Mouse (Mus musculus): ENCODE data around the gene Rnf167. TPM values are rescaled to one million over a fixed set of nuclear protein-coding genes. Genes with fewer than 3 reads are reported as not detected.
A peak's percentile ranks its signal among the peaks of the same experiment; 100 is the strongest.

Rnf167 gene
- polyA plus RNA-seq, 1 experiment from 2014 or later, result 104 TPM

DNA sequence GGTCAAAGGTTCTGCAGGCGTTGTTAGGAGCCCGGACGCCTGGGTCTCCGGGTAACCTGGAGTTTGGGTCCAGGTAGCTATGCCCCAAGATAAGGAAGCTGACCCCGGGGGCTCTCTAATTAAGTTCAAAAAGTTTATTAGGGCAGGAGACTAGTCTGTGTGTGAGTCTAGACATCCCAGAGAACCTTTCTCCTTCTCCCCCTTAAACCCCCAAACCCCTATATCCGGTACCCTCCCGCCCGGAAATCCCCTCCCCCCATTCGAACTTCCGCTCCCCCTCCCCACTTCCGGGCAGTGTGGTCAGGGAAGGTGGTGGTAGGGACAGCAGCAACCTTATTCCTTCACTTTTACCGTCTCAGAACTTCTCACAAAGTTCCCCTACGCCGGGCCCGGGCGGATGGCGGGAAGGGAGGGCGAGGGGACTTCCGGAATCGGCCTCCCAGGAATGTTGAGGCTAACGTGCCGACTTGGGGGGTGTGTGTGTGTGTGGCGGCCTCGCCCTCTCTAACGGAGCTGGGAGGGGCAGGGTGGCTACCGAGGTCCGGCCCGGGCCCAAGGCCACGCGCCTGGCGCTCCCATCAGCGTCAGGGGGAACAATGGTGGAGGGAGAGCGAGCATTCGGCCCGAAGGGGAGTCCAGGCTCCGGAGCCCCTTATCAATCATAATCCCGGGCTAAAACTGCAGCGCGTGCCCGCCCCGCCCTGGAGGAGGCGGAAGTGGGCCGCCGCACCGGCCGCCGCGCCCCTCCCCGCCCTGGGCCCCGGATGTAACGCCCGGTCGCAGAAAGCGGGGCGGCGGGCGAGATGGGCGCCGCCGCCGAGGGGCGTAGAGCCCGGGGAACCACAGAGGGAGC is 6.5 kb downstream of the Rnf167 start:
- H3K9me3 ChIP-seq (replicated peaks), result no peaks in the 10 kb centered on the region
- peaks cover 51% of the 10 kb centered on the region for H3K36me3 ChIP-seq
- under 1% methylated on average over 63 of the region's 63 CpGs for WGBS
- H3K27ac ChIP-seq, result peak overlapping the region; percentile 97
- peak overlapping the region; percentile 99 for H3K4me3 ChIP-seq
- peak; percentile 91 for DNase-seq (ENCODE audit: low spot score)
- no peaks in the 10 kb centered on the region for H3K27me3 ChIP-seq (ENCODE audit: low read depth, poor library complexity, severe bottlenecking)
- peaks cover 73% of the 10 kb centered on the region for H3K4me1 ChIP-seq

DNA sequence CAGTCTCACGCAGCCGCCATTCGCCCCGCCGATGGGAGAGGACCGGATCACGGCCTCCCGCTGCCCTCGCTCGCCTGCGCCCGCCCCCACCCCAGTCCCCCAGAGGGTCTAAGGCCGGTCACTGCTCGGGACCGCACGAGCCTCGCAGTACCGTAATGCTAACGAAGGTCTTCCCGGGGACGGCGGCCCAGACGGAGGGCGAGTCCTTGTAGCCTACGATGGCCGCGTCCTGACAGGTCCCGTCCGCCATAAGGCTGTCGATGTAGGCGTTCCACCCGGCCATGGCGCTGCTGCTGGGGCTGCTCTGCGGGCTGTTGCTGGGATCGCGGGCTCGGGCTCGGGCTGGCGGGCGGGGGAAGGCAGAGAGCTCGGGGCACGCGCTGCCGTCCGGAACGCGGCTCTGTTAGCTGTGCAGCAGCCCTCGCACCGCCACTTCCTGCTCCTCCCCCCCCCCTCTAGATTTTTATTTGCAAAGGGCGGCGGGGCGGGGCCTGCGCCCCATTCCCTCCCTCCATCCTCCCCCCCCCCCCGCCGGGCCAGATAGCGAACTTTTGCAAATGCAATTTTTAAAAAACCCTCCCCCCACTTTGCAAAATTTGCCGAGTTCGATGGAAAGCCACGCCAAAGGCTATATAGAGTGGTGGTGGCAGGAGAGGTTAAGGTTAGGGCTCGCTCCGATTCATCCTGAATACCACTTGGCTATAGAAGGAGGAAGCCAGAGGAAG is 7.3 kb downstream of the Rnf167 start, which contains the start of gene Pfn1:
TSS of gene Pfn1 (minus strand) at position 447 of the 725 bp plus-strand sequence.
- Histone ChIP-seq H3K4me1 (peaks cover 70% of the 10 kb centered on the region), H3K9me3 (replicated peaks) (no peaks in the 10 kb centered on the region), H3K27me3 (ENCODE audit: low read depth, poor library complexity, severe bottlenecking) (no peaks in the 10 kb centered on the region), H3K36me3 (peaks cover 49% of the 10 kb centered on the region), H3K4me3 (peak within 1 kb of the TSS; percentile 99), H3K27ac (peak within 1 kb of the TSS; percentile 97)
- WGBS, result under 1% methylated on average over 61 of the region's 61 CpGs
- peak; percentile 89 for DNase-seq (ENCODE audit: low spot score)

DNA sequence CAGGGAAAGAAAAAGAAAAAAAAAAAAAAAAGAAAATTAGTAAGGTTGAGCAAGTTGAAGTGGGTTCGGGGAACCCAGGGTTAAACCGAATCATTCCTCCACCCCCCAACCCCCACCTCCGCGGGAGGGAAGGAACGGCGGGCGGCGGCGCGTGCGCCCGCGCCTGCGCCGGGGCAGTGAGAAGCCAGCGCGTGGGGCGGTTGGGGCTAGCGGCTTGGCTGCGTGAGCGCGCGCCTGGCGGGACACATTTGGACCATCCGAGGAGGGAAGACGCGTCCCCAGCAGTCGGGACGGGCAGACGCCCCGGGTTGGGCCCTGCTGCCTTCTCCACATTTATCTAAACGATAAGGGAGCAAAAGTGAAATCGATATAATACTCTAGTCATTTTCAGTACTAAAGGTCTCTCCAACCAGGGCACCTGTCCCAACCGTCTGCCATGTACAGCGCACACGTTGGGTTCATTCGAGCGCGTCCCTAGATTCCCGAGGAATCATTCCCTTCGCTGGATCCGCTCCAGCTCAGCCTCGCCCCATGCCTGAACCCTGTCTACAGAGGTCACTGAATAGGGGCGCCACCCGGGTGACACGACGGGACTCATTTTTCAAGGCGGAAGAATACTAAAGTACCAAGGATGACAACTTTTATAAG is 8.0 kb downstream of the Rnf167 start:
- Histone ChIP-seq H3K4me1 (peaks cover 69% of the 10 kb centered on the region), H3K36me3 (peaks cover 49% of the 10 kb centered on the region), H3K27ac (peak overlapping the region; percentile 97), H3K27me3 (ENCODE audit: low read depth, poor library complexity, severe bottlenecking) (no peaks in the 10 kb centered on the region), H3K4me3 (peak overlapping the region; percentile 99), H3K9me3 (replicated peaks) (no peaks in the 10 kb centered on the region)
- DNase-seq (ENCODE audit: low spot score), result peak; percentile 86
- WGBS, result under 1% methylated on average over 48 of the region's 48 CpGs

DNA sequence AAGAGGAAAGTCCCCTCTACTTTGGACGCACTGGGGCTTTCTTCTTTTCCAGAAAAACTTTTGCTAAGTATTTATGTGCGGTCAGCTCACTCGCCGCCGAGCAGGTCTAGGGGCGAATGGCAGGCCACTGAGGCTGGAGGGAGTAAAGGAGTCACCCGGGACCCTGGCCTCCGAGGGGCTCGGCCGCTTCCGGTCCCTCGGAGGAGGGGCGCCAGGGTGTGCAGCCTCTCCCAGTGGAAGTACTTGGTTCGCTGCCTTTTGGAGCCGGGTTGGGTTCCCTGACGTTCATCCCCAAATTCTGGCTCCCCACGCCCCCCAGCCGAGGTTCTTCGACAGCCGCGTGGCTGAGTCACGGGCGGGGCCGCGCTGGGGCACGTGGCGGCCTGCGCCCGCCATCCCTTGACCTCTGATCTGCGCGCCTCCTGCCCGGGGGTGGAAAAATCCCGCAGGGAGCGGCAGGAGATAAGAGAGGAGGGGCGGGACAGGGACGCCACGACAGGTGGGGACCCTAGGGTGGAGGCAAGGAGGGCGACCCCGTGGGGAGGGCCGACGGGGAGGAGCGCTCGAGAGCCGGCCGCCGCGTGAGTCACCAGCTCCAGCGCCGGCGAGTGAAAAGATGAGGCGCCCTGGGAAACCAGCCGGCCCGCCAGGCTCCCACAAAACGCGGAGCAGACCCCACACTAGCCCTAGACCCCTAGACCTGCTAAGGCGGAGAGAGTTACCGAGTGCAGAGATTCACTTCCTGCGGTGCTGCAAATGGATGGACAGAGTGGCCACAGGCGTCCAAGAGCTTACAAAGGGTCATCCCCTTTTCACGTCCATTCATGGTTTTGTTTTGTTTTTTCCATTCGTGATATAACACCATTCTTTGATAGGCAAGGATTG is 8.8 kb downstream of the Rnf167 start:
- under 1% methylated on average over 61 of the region's 61 CpGs for WGBS
- H3K36me3 ChIP-seq, result peaks cover 49% of the 10 kb centered on the region
- peak; percentile 82 for DNase-seq (ENCODE audit: low spot score)
- H3K9me3 ChIP-seq (replicated peaks), result no peaks in the 10 kb centered on the region
- peaks cover 64% of the 10 kb centered on the region for H3K4me1 ChIP-seq
- H3K4me3 ChIP-seq, result peak overlapping the region; percentile 99
- H3K27ac ChIP-seq, result peak overlapping the region; percentile 97
- H3K27me3 ChIP-seq (ENCODE audit: low read depth, poor library complexity, severe bottlenecking), result no peaks in the 10 kb centered on the region

DNA sequence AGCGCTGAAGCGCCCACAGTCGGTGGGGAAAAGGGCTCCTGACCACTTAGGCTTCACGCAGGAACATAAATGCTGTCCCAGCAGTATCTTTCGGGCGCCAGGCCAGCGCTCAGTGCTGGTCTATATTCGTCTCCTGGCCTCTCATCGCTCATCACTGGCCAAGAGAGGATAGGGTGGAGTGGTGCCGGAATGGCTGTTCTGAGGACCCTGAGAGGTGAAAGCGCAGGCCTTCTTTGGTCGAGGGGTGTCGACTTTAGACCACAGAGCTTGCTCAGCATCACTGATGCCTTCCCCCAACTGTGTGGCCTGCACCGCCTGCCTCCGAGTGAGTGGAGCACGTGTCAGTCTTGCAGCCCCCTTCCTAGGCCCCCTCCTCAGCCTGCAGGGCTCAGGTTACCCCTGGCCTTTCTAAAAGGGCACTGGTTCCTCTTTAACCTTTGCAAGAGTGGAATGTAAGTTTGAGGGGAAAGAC is 9.5 kb downstream of the Rnf167 start:
- Histone ChIP-seq H3K36me3 (peaks cover 49% of the 10 kb centered on the region), H3K27ac (peak overlapping the region; percentile 97), H3K27me3 (ENCODE audit: low read depth, poor library complexity, severe bottlenecking) (no peaks in the 10 kb centered on the region), H3K4me3 (peak overlapping the region; percentile 99), H3K4me1 (peaks cover 57% of the 10 kb centered on the region), H3K9me3 (replicated peaks) (no peaks in the 10 kb centered on the region)
- WGBS, result 2% methylated on average over 16 of the region's 16 CpGs
- DNase-seq (ENCODE audit: low spot score), result peak; percentile 84

DNA sequence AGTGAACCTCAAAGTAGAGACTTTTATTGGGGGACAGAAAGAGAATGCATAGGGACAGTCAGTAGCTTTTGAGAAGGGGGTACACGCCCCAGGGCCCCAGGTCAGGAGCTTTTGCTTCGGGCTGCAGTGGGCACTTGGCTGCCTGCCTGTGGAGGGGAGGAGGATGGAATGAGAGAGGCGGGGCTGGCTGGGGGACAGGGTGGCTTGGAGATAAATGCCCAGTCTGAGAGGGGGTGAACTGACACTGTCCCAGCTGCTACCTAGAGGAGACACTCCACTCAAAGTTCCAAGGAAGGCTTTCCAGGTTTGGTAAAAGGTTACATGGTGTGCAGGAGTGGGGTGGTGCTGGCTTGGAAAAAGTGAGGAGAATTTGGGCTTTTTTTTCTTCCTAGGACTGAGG is 9.9 kb downstream of the Rnf167 start, which contains the start of gene Eno3:
TSS of gene Eno3 (plus strand) at position 239 of the 400 bp plus-strand sequence.
- 3% methylated on average over 3 of the region's 3 CpGs for WGBS
- H3K27ac ChIP-seq, result peak within 1 kb of the TSS; percentile 97
- no peaks in the 10 kb centered on the region for H3K9me3 ChIP-seq (replicated peaks)
- peaks cover 53% of the 10 kb centered on the region for H3K4me1 ChIP-seq
- H3K27me3 ChIP-seq (ENCODE audit: low read depth, poor library complexity, severe bottlenecking), result no peaks in the 10 kb centered on the region
- DNase-seq (ENCODE audit: low spot score), result peak; percentile 65
- peak within 1 kb of the TSS; percentile 99 for H3K4me3 ChIP-seq
- H3K36me3 ChIP-seq, result peaks cover 49% of the 10 kb centered on the region

DNA sequence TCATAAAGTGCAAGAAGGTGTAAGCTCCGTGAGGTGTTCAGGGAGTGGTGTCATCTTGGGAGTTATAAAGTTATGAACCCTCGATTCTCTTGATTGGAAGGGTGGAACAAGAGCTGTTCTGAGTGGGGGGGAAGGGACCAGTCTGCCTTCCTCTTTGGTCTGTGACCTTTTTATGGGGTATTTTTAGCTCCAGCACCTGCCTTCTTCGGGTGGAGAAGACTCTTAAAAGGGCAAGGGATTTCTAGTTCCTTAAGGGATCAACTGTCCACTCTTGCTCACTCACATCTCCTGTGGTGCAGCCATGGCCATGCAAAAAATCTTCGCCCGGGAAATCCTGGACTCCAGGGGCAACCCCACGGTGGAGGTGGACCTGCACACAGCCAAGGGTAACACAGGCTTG is 10.5 kb downstream of the Rnf167 start:
- Histone ChIP-seq H3K27me3 (ENCODE audit: low read depth, poor library complexity, severe bottlenecking) (no peaks in the 10 kb centered on the region), H3K36me3 (peaks cover 49% of the 10 kb centered on the region), H3K4me1 (peaks cover 47% of the 10 kb centered on the region), H3K9me3 (replicated peaks) (no peaks in the 10 kb centered on the region), H3K27ac (peak overlapping the region; percentile 97), H3K4me3 (peak overlapping the region; percentile 99)
- no peak for DNase-seq (ENCODE audit: low spot score)
- WGBS, result 51% methylated on average over 6 of the region's 6 CpGs

DNA sequence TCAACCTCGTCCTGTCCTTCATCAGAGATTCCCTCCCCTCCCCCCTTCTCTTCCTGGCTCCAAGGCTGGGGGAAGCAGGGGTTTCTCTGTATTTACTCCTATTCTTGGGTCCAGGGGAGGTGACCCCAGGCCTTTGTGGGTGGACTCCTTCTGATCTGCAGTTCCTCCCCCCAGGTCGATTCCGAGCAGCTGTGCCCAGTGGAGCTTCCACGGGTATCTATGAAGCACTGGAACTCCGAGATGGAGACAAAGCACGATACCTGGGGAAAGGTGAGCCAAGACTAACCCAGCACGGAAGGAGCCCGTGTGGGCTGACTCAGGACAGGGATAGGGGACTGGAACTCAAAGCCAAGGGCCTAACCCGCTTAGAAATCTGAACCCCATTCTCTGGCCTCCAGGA is 11.0 kb downstream of the Rnf167 start:
- H3K9me3 ChIP-seq (replicated peaks), result no peaks in the 10 kb centered on the region
- peak overlapping the region; percentile 99 for H3K4me3 ChIP-seq
- DNase-seq (ENCODE audit: low spot score), result no peak
- H3K4me1 ChIP-seq, result peaks cover 42% of the 10 kb centered on the region
- H3K27ac ChIP-seq, result peak overlapping the region; percentile 97
- 59% methylated on average over 9 of the region's 9 CpGs for WGBS
- no peaks in the 10 kb centered on the region for H3K27me3 ChIP-seq (ENCODE audit: low read depth, poor library complexity, severe bottlenecking)
- peaks cover 49% of the 10 kb centered on the region for H3K36me3 ChIP-seq

DNA sequence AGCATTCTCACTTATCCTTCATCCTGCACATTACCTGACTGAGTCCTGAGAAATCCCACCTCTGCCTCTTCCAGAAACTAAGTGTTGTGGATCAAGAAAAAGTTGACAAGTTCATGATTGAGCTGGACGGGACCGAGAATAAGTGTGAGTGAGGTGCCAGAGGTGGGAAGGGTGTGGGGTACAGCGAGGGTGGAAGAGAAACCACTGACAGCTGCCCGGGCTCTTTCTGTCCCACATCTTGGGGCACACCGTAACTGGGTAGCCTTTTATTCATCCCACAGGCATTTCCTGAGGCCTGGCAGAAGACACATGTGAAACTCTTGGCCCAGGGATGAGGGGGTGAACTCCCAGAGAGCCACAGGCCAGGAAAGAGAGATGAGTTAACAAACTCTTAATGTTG is 11.5 kb downstream of the Rnf167 start:
- no peak for DNase-seq (ENCODE audit: low spot score)
- H3K4me3 ChIP-seq, result 0 out of 2 replicates have a peak overlapping the region, but pooled peaks have one; percentile 99
- no peaks in the 10 kb centered on the region for H3K9me3 ChIP-seq (replicated peaks)
- H3K36me3 ChIP-seq, result peaks cover 50% of the 10 kb centered on the region
- H3K27ac ChIP-seq, result peak overlapping the region; percentile 97
- WGBS, result 85% methylated on average over 5 of the region's 5 CpGs
- H3K27me3 ChIP-seq (ENCODE audit: low read depth, poor library complexity, severe bottlenecking), result no peaks in the 10 kb centered on the region
- H3K4me1 ChIP-seq, result peaks cover 42% of the 10 kb centered on the region

DNA sequence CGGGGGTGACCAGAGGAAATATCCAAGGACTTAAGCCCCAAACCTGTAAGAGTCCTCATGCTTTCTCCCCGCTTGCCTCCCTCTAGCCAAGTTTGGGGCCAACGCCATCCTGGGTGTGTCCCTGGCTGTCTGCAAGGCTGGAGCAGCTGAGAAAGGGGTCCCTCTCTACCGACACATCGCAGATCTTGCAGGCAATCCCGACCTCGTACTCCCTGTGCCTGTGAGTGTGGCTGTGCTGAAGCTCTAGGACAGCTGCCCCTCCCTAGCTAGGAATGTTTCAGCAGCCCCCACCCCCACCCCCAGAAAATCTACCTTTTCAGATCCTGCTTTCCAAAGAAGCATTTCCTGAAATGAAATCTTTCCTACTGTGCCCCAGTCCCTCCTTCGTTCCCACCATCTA is 11.9 kb downstream of the Rnf167 start:
- peak overlapping the region; percentile 97 for H3K27ac ChIP-seq
- WGBS, result 75% methylated on average over 8 of the region's 8 CpGs
- no peaks in the 10 kb centered on the region for H3K9me3 ChIP-seq (replicated peaks)
- no peak overlapping the region for H3K4me3 ChIP-seq
- DNase-seq (ENCODE audit: low spot score), result no peak
- H3K36me3 ChIP-seq, result peaks cover 52% of the 10 kb centered on the region
- H3K27me3 ChIP-seq (ENCODE audit: low read depth, poor library complexity, severe bottlenecking), result no peaks in the 10 kb centered on the region
- H3K4me1 ChIP-seq, result peaks cover 42% of the 10 kb centered on the region

DNA sequence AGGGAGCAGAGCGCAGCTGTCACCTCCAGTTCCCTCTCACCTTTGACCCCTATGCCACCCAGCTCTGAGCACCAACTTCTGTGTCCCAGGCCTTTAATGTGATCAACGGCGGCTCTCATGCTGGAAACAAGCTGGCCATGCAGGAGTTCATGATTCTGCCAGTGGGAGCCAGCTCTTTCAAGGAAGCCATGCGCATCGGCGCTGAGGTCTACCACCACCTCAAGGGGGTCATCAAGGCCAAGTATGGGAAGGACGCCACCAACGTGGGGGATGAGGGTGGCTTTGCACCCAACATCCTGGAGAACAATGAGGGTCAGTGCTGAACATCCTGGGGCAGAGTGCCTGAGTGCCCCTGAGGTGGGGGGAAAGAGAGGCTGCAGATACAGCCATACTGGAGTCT is 13.5 kb downstream of the Rnf167 start:
- peaks cover 36% of the 10 kb centered on the region for H3K4me1 ChIP-seq
- peaks cover 68% of the 10 kb centered on the region for H3K36me3 ChIP-seq
- no peak overlapping the region for H3K27ac ChIP-seq
- 88% methylated on average over 8 of the region's 8 CpGs for WGBS
- no peaks in the 10 kb centered on the region for H3K9me3 ChIP-seq (replicated peaks)
- H3K4me3 ChIP-seq, result no peak overlapping the region
- DNase-seq (ENCODE audit: low spot score), result no peak
- no peaks in the 10 kb centered on the region for H3K27me3 ChIP-seq (ENCODE audit: low read depth, poor library complexity, severe bottlenecking)

DNA sequence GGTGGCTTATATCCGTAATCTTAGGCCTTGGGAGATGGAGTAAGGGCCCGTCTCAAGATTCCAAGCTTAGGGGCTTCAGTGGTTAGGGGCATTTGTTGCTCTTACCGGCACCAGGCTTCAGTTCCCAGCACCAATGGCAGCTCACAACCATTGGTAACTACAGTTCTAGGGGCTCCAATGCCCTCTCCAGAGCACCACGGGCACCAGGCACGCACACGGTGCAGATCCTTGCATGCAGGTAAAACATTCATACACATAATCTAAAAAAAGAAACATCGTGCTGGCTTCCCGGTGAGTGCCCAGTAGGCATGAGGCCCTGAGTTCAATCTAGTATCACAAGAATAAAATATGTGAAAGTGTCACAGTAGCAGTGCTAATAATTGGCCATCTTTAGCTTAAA is 16.1 kb downstream of the Rnf167 start:
- 95% methylated on average over 8 of the region's 8 CpGs for WGBS
- no peak for DNase-seq (ENCODE audit: low spot score)
- no peak overlapping the region for H3K27ac ChIP-seq
- peaks cover 28% of the 10 kb centered on the region for H3K4me1 ChIP-seq
- no peaks in the 10 kb centered on the region for H3K9me3 ChIP-seq (replicated peaks)
- peaks cover 87% of the 10 kb centered on the region for H3K36me3 ChIP-seq
- H3K4me3 ChIP-seq, result no peak overlapping the region
- no peaks in the 10 kb centered on the region for H3K27me3 ChIP-seq (ENCODE audit: low read depth, poor library complexity, severe bottlenecking)
